Mouse (Mus musculus) megakaryocyte, embryonic 14.5 days (primary cell): Measurements from ENCODE around the gene Hecw2. TPM values are rescaled to one million over a fixed set of nuclear protein-coding genes. Genes with fewer than 3 reads are reported as not detected.

ENCODE experiments used
- H3K27me3 ChIP-seq: replicated peaks from 2 replicates; pipeline ENCODE3; 2012; ENCODE audit warnings: inconsistent platforms
- H3K36me3 ChIP-seq: replicated peaks from 2 replicates; pipeline ENCODE3; 2012; ENCODE audit warnings: low read length, inconsistent platforms, mixed read lengths
- H3K4me1 ChIP-seq: 2 replicates; pipeline ENCODE4 v1.6.1; 2012; ENCODE audit warnings: inconsistent platforms
- H3K4me3 ChIP-seq: replicated peaks from 2 replicates; pipeline ENCODE3; 2012; ENCODE audit warnings: moderate library complexity, mild to moderate bottlenecking, inconsistent platforms
- H3K9me3 ChIP-seq: 2 replicates; pipeline ENCODE4 v1.6.1; 2012; ENCODE audit warnings: inconsistent platforms
- FLI1 ChIP-seq: IDR thresholded peaks from 2 replicates; pipeline ENCODE4 v1.6.1; 2012; ENCODE audit warnings: low read length, inconsistent platforms, mixed read lengths
- GATA1 ChIP-seq: IDR thresholded peaks from 3 replicates; pipeline ENCODE4 v1.6.1; 2012; ENCODE audit warnings: mixed read lengths, low read length, inconsistent platforms, borderline replicate concordance
- polyA plus RNA-seq: library from polyadenylated mRNA; stranded (reverse); fragments of >175 nt; gene quantifications from 2 replicates; pipeline ENCODE4 v1.2.3, GENCODE M21; 2012; ENCODE audit warnings: low replicate concordance; ENCODE audit not compliant: insufficient read depth

Gene Hecw2
- polyA plus RNA-seq, 1 experiment = not detected

- H3K36me3 ChIP-seq = no peaks in the 10 kb centered on the region
- no peak overlapping the region for H3K4me3 ChIP-seq
- 0 out of 2 replicates have a peak, but pooled peaks cover 6% of the 10 kb centered on the region for H3K4me1 ChIP-seq
- no peaks in the 10 kb centered on the region for H3K9me3 ChIP-seq
- TF ChIP-seq FLI1 (no peak), GATA1 (no peak)
- peaks cover 3% of the 10 kb centered on the region for H3K27me3 ChIP-seq
These were observed 283.1 kb downstream of the Hecw2 start for GRCm38 (mm10) chr1:53911848-53912247.

GRCm38 (mm10) chr1:53910251-53910650 lies 284.7 kb downstream of the Hecw2 start:
- peaks cover 3% of the 10 kb centered on the region for H3K27me3 ChIP-seq
- no peaks in the 10 kb centered on the region for H3K36me3 ChIP-seq
- TF ChIP-seq FLI1 = no peak
- no peak for TF ChIP-seq GATA1
- no peak overlapping the region for H3K4me3 ChIP-seq
- no peaks in the 10 kb centered on the region for H3K9me3 ChIP-seq
- H3K4me1 ChIP-seq = peaks cover 12% of the 10 kb centered on the region

- Histone ChIP-seq H3K9me3 (no peaks in the 10 kb centered on the region), H3K4me3 (no peak overlapping the region), H3K36me3 (no peaks in the 10 kb centered on the region), H3K4me1 (peaks cover 12% of the 10 kb centered on the region), H3K27me3 (no peaks in the 10 kb centered on the region)
- TF ChIP-seq FLI1 = no peak
- no peak for TF ChIP-seq GATA1
These were observed 285.9 kb downstream of the Hecw2 start for GRCm38 (mm10) chr1:53909118-53909517.

- Histone ChIP-seq H3K4me3 (no peak overlapping the region), H3K9me3 (no peaks in the 10 kb centered on the region), H3K4me1 (peaks cover 12% of the 10 kb centered on the region), H3K27me3 (no peaks in the 10 kb centered on the region), H3K36me3 (no peaks in the 10 kb centered on the region)
- TF ChIP-seq GATA1 (no peak), FLI1 (no peak)
These were observed 288.8 kb downstream of the Hecw2 start for GRCm38 (mm10) chr1:53906175-53906574.

- TF ChIP-seq FLI1 (no peak), GATA1 (no peak)
These were observed 294.6 kb downstream of the Hecw2 start for GRCm38 (mm10) chr1:53900416-53900815.

GRCm38 (mm10) chr1:53894299-53894698 lies 300.7 kb downstream of the Hecw2 start:
- H3K9me3 ChIP-seq = no peaks in the 10 kb centered on the region
- no peaks in the 10 kb centered on the region for H3K36me3 ChIP-seq
- no peaks in the 10 kb centered on the region for H3K27me3 ChIP-seq
- TF ChIP-seq GATA1 (no peak), FLI1 (no peak)
- peaks cover 6% of the 10 kb centered on the region for H3K4me1 ChIP-seq
- no peak overlapping the region for H3K4me3 ChIP-seq

More at GRCm38 (mm10) chr1:53900416-53900815, 294.6 kb downstream of the Hecw2 start:
- Histone ChIP-seq H3K4me1 (no peaks in the 10 kb centered on the region; the same call in 1 of the 2 replicates), H3K4me3 (no peak overlapping the region), H3K36me3 (no peaks in the 10 kb centered on the region), H3K27me3 (no peaks in the 10 kb centered on the region), H3K9me3 (no peaks in the 10 kb centered on the region)

- TF ChIP-seq FLI1 = no peak
- TF ChIP-seq GATA1 = no peak
- no peaks in the 10 kb centered on the region for H3K27me3 ChIP-seq
- H3K9me3 ChIP-seq = no peaks in the 10 kb centered on the region
- H3K36me3 ChIP-seq = no peaks in the 10 kb centered on the region
- H3K4me1 ChIP-seq = peaks cover 26% of the 10 kb centered on the region
- H3K4me3 ChIP-seq = no peak overlapping the region
These were observed 304.6 kb downstream of the Hecw2 start for GRCm38 (mm10) chr1:53890380-53890779.

GRCm38 (mm10) chr1:53889806-53890205 lies 305.2 kb downstream of the Hecw2 start:
- Histone ChIP-seq H3K4me1 (peaks cover 26% of the 10 kb centered on the region), H3K4me3 (no peak overlapping the region), H3K9me3 (no peaks in the 10 kb centered on the region), H3K27me3 (no peaks in the 10 kb centered on the region), H3K36me3 (no peaks in the 10 kb centered on the region)
- no peak for TF ChIP-seq FLI1
- no peak for TF ChIP-seq GATA1

- no peak overlapping the region for H3K4me3 ChIP-seq
- H3K4me1 ChIP-seq = peaks cover 20% of the 10 kb centered on the region
- no peaks in the 10 kb centered on the region for H3K27me3 ChIP-seq
- H3K9me3 ChIP-seq = no peaks in the 10 kb centered on the region
- no peak for TF ChIP-seq GATA1
- TF ChIP-seq FLI1 = no peak
- no peaks in the 10 kb centered on the region for H3K36me3 ChIP-seq
These were observed 312.5 kb downstream of the Hecw2 start for GRCm38 (mm10) chr1:53882480-53882879.

- H3K27me3 ChIP-seq = no peaks in the 10 kb centered on the region
- H3K4me3 ChIP-seq = no peak overlapping the region
- peaks cover 15% of the 10 kb centered on the region for H3K4me1 ChIP-seq
- no peak for TF ChIP-seq GATA1
- no peak for TF ChIP-seq FLI1
- H3K9me3 ChIP-seq = no peaks in the 10 kb centered on the region
- H3K36me3 ChIP-seq = no peaks in the 10 kb centered on the region
These were observed 319.0 kb downstream of the Hecw2 start for GRCm38 (mm10) chr1:53875919-53876318.

- Histone ChIP-seq H3K9me3 (no peaks in the 10 kb centered on the region), H3K36me3 (no peaks in the 10 kb centered on the region), H3K27me3 (no peaks in the 10 kb centered on the region), H3K4me1 (no peaks in the 10 kb centered on the region; the same call in 1 of the 2 replicates), H3K4me3 (no peak overlapping the region)
- no peak for TF ChIP-seq FLI1
- no peak for TF ChIP-seq GATA1
These were observed 327.7 kb downstream of the Hecw2 start for GRCm38 (mm10) chr1:53867316-53867715.
